Mouse (Mus musculus) E14TG2a.4 (cell line): Measurements from ENCODE around the gene Wwc2.

Source experiments
- CTCF ChIP-seq: conservative IDR thresholded peaks from 2 replicates; pipeline ENCODE4 v1.5.1; 2014; ENCODE audit warnings: low read length
- NANOG ChIP-seq: IDR thresholded peaks from 2 replicates; pipeline ENCODE4 v1.6.1; 2014; ENCODE audit warnings: borderline replicate concordance, low read length, mixed read lengths
- POU5F1 ChIP-seq: IDR thresholded peaks from 2 replicates; pipeline ENCODE4 v1.6.1; 2014; ENCODE audit warnings: low read length, borderline replicate concordance

DNA sequence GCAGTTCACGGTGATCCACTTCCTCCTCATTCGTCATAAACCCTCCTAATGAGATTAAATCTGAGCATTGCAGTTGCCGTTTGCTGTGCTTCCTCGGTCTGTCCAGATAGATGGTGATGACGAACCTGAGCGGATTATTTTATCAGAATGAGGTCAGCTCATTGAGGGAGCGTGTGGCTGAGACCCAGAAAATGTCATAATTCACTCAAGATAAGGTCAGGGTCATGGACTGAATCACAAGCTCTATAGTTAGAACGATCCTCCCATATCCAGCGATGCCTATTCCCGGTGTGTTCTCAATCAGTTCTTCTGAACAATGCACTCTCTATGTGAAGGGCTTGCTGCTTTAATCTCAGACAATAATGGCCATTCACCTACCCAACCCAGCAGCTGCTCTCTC, 203.0 kb downstream of the Wwc2 start:
- TF ChIP-seq CTCF (no peak), NANOG (no peak), POU5F1 (no peak)
